Mouse (Mus musculus) bone marrow macrophage, adult 2 months (primary cell): ENCODE data around the gene Bcl2.

ENCODE experiments used
- CTCF ChIP-seq: IDR thresholded peaks from 2 replicates; pipeline ENCODE4 v1.5.1; 2012; ENCODE audit warnings: low read depth, mild to moderate bottlenecking, low read length, moderate library complexity
- POLR2A ChIP-seq: IDR thresholded peaks from 2 replicates; pipeline ENCODE4 v1.6.1; 2012; ENCODE audit warnings: mild to moderate bottlenecking, low read depth, low read length, borderline replicate concordance

DNA sequence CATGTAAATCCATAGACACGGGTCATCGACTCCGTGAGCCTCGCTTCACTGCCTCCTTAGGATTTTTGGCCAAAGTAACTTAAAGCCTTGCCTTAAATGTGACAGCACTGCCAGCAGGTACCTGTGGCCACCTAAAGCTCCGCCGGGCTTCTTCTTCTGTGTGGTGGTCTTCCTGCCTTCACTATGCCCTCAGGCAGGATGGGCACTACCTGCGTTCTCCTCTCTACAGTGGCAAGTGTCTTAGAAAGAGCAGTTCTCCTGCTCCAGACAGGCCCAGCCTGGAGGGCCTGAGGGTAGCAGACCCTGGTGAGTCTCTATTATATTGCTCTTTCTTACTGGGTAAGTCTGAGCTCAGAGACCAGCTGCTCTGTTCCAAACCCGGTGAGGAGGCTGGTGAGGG, 172.2 kb downstream of the Bcl2 start:
- no peak for TF ChIP-seq CTCF
- no peak for TF ChIP-seq POLR2A
